Mouse (Mus musculus) kidney, embryonic 16.5 days (tissue): ENCODE results near the gene Nop2. TPM values are rescaled to one million over a fixed set of nuclear protein-coding genes. Genes with fewer than 3 reads are reported as not detected.

Experiments used
- ATAC-seq: fragments of 200-750 bp; cut with Nextera tagmentation; 2 replicates; pipeline ENCODE4 v1.8.0; 2017; ENCODE audit warnings: moderate TSS enrichment; ENCODE audit not compliant: low FRiP score, low TSS enrichment
- H3K27ac ChIP-seq: fragments of 300-500 bp; sonication (generic); 2 replicates; pipeline ENCODE4 v1.5.1; 2014; ENCODE audit warnings: low read length
- H3K27me3 ChIP-seq: fragments of 300-500 bp; sonication (generic); 2 replicates; pipeline ENCODE4 v1.6.1; 2014; ENCODE audit warnings: low read length, control low read depth, mixed read lengths; ENCODE audit not compliant: insufficient read depth
- H3K36me3 ChIP-seq: fragments of 300-500 bp; sonication (generic); 2 replicates; pipeline ENCODE4 v1.6.1; 2014; ENCODE audit warnings: low read length, control low read depth, mixed read lengths; ENCODE audit not compliant: insufficient read depth
- H3K4me1 ChIP-seq: fragments of 300-500 bp; sonication (generic); 2 replicates; pipeline ENCODE4 v1.6.1; 2014; ENCODE audit warnings: low read length, control low read depth, mixed read lengths; ENCODE audit not compliant: insufficient read depth
- H3K4me2 ChIP-seq: fragments of 300-500 bp; sonication (generic); replicated peaks from 2 replicates; pipeline ENCODE4 v1.6.1; 2014; ENCODE audit warnings: low read depth, low read length
- H3K4me3 ChIP-seq: fragments of 300-500 bp; sonication (generic); 2 replicates; pipeline ENCODE4 v1.5.1; 2014; ENCODE audit warnings: mild to moderate bottlenecking, low read length
- H3K9ac ChIP-seq: fragments of 300-500 bp; sonication (generic); replicated peaks from 2 replicates; pipeline ENCODE4 v1.6.1; 2014; ENCODE audit warnings: low read length
- H3K9me3 ChIP-seq: fragments of 300-500 bp; sonication (generic); 2 replicates; pipeline ENCODE4 v1.6.1; 2016; ENCODE audit warnings: low read length, control low read depth
- WGBS: fragments of 180-500 bp; shearing (Covaris S2); extraction: QIAGEN DNeasy Blood & Tissue Kit; methylation state at CpG from one replicate; pipeline ENCODE4 v1.1.7; 2014; 5-methylcytosine and 5-hydroxymethylcytosine counted together
- polyA plus RNA-seq: library from polyadenylated mRNA; unstranded; fragments of >200 nt; fragmentation: Nextera tagmentation; extraction: Ambion mirVana; gene quantifications from 2 replicates; pipeline ENCODE4 v1.2.1, GENCODE M21; 2015

The Nop2 gene
- polyA plus RNA-seq, 1 experiment from 2014 or later: 69.3 TPM

- 91% methylated on average over 4 of the region's 4 CpGs for whole genome bisulfite sequencing
- H3K4me2 ChIP-seq: no peak overlapping the region
- no peak overlapping the region for H3K27ac ChIP-seq
- H3K9me3 ChIP-seq: no peaks in the 10 kb centered on the region; the same call in 1 of the 2 replicates
- H3K27me3 ChIP-seq: no peaks in the 10 kb centered on the region
- no peak for ATAC-seq
- no peak overlapping the region for H3K9ac ChIP-seq
- peaks cover 13% of the 10 kb centered on the region for H3K4me1 ChIP-seq
- no peak overlapping the region for H3K4me3 ChIP-seq
- H3K36me3 ChIP-seq: peaks cover 93% of the 10 kb centered on the region
Measured at GRCm38 (mm10) chr6:125104223-125104622, 27.5 kb upstream of the Nop2 start.

GRCm38 (mm10) chr6:125107705-125108104, 24.0 kb upstream of the Nop2 start:
- Histone ChIP-seq H3K9ac (no peak overlapping the region), H3K9me3 (no peaks in the 10 kb centered on the region; the same call in none of the 2 replicates), H3K4me3 (no peak overlapping the region), H3K27me3 (no peaks in the 10 kb centered on the region), H3K4me1 (no peaks in the 10 kb centered on the region), H3K36me3 (peaks cover 95% of the 10 kb centered on the region), H3K4me2 (no peak overlapping the region), H3K27ac (no peak overlapping the region)
- ATAC-seq: no peak
- WGBS: 92% methylated on average over 2 of the region's 2 CpGs

- no peaks in the 10 kb centered on the region; the same call in none of the 2 replicates for H3K9me3 ChIP-seq
Measured at GRCm38 (mm10) chr6:125109371-125109770, 22.3 kb upstream of the Nop2 start.

GRCm38 (mm10) chr6:125110927-125111326, 20.8 kb upstream of the Nop2 start:
- Histone ChIP-seq H3K4me1 (no peaks in the 10 kb centered on the region), H3K9me3 (no peaks in the 10 kb centered on the region; the same call in none of the 2 replicates), H3K9ac (no peak overlapping the region), H3K36me3 (peaks cover 94% of the 10 kb centered on the region), H3K4me3 (no peak overlapping the region), H3K27ac (no peak overlapping the region), H3K4me2 (no peak overlapping the region), H3K27me3 (no peaks in the 10 kb centered on the region)
- no peak for ATAC-seq
- WGBS: 91% methylated on average over 7 of the region's 7 CpGs

More at GRCm38 (mm10) chr6:125109371-125109770, 22.3 kb upstream of the Nop2 start:
- H3K27me3 ChIP-seq: no peaks in the 10 kb centered on the region
- H3K36me3 ChIP-seq: peaks cover 98% of the 10 kb centered on the region
- no peaks in the 10 kb centered on the region for H3K4me1 ChIP-seq
- H3K27ac ChIP-seq: no peak overlapping the region
- H3K4me3 ChIP-seq: no peak overlapping the region
- H3K4me2 ChIP-seq: no peak overlapping the region
- WGBS: 67% methylated on average over 14 of the region's 14 CpGs
- ATAC-seq: no peak
- no peak overlapping the region for H3K9ac ChIP-seq

DNA sequence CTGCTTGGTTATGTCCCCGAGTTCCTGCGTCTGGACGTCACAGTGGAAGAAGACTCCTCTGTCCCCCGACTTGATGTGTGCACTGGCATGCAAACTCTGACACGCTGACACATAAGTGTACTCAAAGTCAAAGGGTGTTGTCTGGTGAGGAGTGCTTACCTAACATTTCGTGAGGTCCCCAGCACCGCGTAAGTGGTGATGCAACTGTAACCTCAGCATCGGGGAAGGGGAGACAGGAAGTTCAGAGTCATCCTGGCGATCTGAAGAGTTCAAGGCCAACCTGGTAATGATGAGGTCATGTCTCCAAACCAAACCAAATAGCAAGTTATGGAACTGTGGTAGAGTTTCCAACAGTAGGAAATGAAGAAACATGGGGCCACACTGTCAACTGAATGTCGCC, 19.2 kb upstream of the Nop2 start:
- H3K9ac ChIP-seq: no peak overlapping the region
- no peaks in the 10 kb centered on the region; the same call in 1 of the 2 replicates for H3K9me3 ChIP-seq
- H3K27ac ChIP-seq: no peak overlapping the region
- WGBS: 92% methylated on average over 11 of the region's 11 CpGs
- no peaks in the 10 kb centered on the region for H3K4me1 ChIP-seq
- H3K4me2 ChIP-seq: no peak overlapping the region
- no peak overlapping the region for H3K4me3 ChIP-seq
- peaks cover 94% of the 10 kb centered on the region for H3K36me3 ChIP-seq
- ATAC-seq: no peak
- no peaks in the 10 kb centered on the region for H3K27me3 ChIP-seq

GRCm38 (mm10) chr6:125119387-125119786, 12.3 kb upstream of the Nop2 start:
- Histone ChIP-seq H3K27ac (no peak overlapping the region), H3K4me1 (no peaks in the 10 kb centered on the region), H3K9ac (no peak overlapping the region), H3K4me3 (no peak overlapping the region), H3K27me3 (no peaks in the 10 kb centered on the region), H3K36me3 (peaks cover 93% of the 10 kb centered on the region), H3K4me2 (no peak overlapping the region), H3K9me3 (no peaks in the 10 kb centered on the region)
- 90% methylated on average over 8 of the region's 8 CpGs for WGBS
- ATAC-seq: no peak

- Histone ChIP-seq H3K4me2 (no peak overlapping the region), H3K4me3 (no peak overlapping the region), H3K27me3 (no peaks in the 10 kb centered on the region), H3K36me3 (peaks cover 65% of the 10 kb centered on the region), H3K27ac (no peak overlapping the region), H3K4me1 (peaks cover 16% of the 10 kb centered on the region), H3K9me3 (no peaks in the 10 kb centered on the region), H3K9ac (no peak overlapping the region)
- ATAC-seq: no peak
- 88% methylated on average over 12 of the region's 12 CpGs for WGBS
Measured at GRCm38 (mm10) chr6:125128724-125129123, 3.0 kb upstream of the Nop2 start.

DNA sequence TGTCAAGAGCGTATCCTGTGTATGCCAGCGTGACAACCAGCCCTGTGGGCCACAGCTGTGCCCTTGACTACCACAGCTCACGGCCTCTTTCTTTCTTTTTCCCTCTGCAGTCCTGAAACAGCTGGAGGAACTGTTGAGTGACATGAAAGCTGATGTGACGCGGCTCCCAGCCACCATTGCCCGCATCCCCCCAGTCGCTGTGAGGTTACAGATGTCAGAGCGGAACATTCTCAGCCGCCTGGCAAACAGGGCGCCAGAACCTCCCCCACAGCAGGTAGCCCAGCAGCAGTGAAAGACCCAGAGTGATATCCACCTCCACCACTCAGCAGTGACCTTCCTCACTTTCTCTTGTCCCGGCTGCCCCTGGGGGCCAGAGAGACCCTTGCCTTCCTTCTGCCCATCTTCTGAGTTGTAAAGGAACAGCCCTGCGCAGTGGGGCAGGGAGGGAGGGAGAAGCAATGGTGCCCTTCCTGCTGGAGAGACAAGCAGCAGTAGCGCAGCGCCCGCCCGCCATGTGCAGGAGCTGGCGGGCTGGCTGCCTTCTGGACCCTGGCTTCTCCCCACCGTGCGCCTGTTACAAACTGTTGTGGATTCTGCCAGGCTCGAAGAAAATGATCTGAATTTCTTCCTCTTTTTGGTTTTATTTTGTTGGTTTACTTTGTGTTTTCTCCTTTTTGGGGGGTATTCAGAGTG, 1.9 kb upstream of the Nop2 start:
- Histone ChIP-seq H3K4me2 (no peak overlapping the region), H3K36me3 (peaks cover 61% of the 10 kb centered on the region), H3K27me3 (no peaks in the 10 kb centered on the region), H3K4me3 (no peak overlapping the region), H3K27ac (no peak overlapping the region), H3K4me1 (peaks cover 16% of the 10 kb centered on the region), H3K9ac (no peak overlapping the region), H3K9me3 (no peaks in the 10 kb centered on the region)
- WGBS: 89% methylated on average over 20 of the region's 20 CpGs
- ATAC-seq: no peak

- no peak for ATAC-seq
- peak overlapping the region; percentile 79 for H3K9ac ChIP-seq
- peak overlapping the region; percentile 72 for H3K4me2 ChIP-seq
- peaks cover 62% of the 10 kb centered on the region for H3K36me3 ChIP-seq
- H3K4me1 ChIP-seq: peaks cover 16% of the 10 kb centered on the region
- no peaks in the 10 kb centered on the region for H3K9me3 ChIP-seq
- peak overlapping the region; percentile 69 for H3K4me3 ChIP-seq
- no peaks in the 10 kb centered on the region for H3K27me3 ChIP-seq
- 5% methylated on average over 11 of the region's 11 CpGs for WGBS
- H3K27ac ChIP-seq: no peak overlapping the region
Measured at GRCm38 (mm10) chr6:125132470-125132869, 761 bp downstream of the Nop2 start.

GRCm38 (mm10) chr6:125137002-125137671, 5.4 kb downstream of the Nop2 start:
- H3K27ac ChIP-seq: no peak overlapping the region
- WGBS: 86% methylated on average over 18 of the region's 19 CpGs
- H3K9me3 ChIP-seq: no peaks in the 10 kb centered on the region
- peaks cover 13% of the 10 kb centered on the region for H3K4me1 ChIP-seq
- no peak overlapping the region for H3K4me3 ChIP-seq
- ATAC-seq: no peak
- H3K4me2 ChIP-seq: no peak overlapping the region
- no peak overlapping the region for H3K9ac ChIP-seq
- H3K36me3 ChIP-seq: peaks cover 75% of the 10 kb centered on the region
- H3K27me3 ChIP-seq: no peaks in the 10 kb centered on the region
